Mouse (Mus musculus): ENCODE results near the gene Upk2. TPM values are rescaled to one million over a fixed set of nuclear protein-coding genes. Genes with fewer than 3 reads are reported as not detected.
A peak's percentile ranks its signal among the peaks of the same experiment; 100 is the strongest.

Gene Upk2
- total and polyA plus RNA-seq, 2 experiments = not detected

- peak overlapping the region; percentile 64 for H3K4me3 ChIP-seq (ENCODE audit: insufficient read depth, low read depth, low read length)
- H3K27me3 ChIP-seq (ENCODE audit: control insufficient read depth, insufficient read depth, low read length) = no peaks in the 10 kb centered on the region
- WGBS = 9% methylated on average over 17 of the region's 17 CpGs
- no peak for DNase-seq (ENCODE audit: extremely low read depth, low read depth, low spot score)
- no peaks in the 10 kb centered on the region for H3K36me3 ChIP-seq (ENCODE audit: control insufficient read depth, insufficient read depth, low read length)
- TF ChIP-seq CTCF (IDR thresholded peaks at IDR 0.05; ENCODE audit: low read depth, low read length) = no peak
- TF ChIP-seq POLR2A (IDR thresholded peaks at IDR 0.05; ENCODE audit: extremely low read depth, insufficient read depth, low read length) = no peak
- peak overlapping the region; percentile 93 for H3K27ac ChIP-seq (replicated peaks; ENCODE audit: insufficient read depth, low read depth, low read length)
- H3K79me2 ChIP-seq (ENCODE audit: control insufficient read depth, insufficient read depth, low read length) = peaks cover 38% of the 10 kb centered on the region
- H3K4me1 ChIP-seq (ENCODE audit: control insufficient read depth, insufficient read depth, low read length) = peaks cover 43% of the 10 kb centered on the region
- H3K9ac ChIP-seq (ENCODE audit: low read depth, low read length) = peak overlapping the region; percentile 37
These were observed 34.9 kb upstream of the Upk2 start for GRCm38 (mm10) chr9:44489651-44490085.

- WGBS = 4% methylated on average over 5 of the region's 5 CpGs
- peaks cover 41% of the 10 kb centered on the region for H3K4me1 ChIP-seq (ENCODE audit: control insufficient read depth, insufficient read depth, low read length)
- peak; percentile 96 for DNase-seq (ENCODE audit: extremely low read depth, low read depth, low spot score)
- H3K4me3 ChIP-seq (ENCODE audit: insufficient read depth, low read depth, low read length) = peak overlapping the region; percentile 64
- no peak for TF ChIP-seq POLR2A (IDR thresholded peaks at IDR 0.05; ENCODE audit: extremely low read depth, insufficient read depth, low read length)
- no peak for TF ChIP-seq CTCF (IDR thresholded peaks at IDR 0.05; ENCODE audit: low read depth, low read length)
- H3K79me2 ChIP-seq (ENCODE audit: control insufficient read depth, insufficient read depth, low read length) = peaks cover 31% of the 10 kb centered on the region; the same call in 1 of the 2 replicates
- peak overlapping the region; percentile 93 for H3K27ac ChIP-seq (replicated peaks; ENCODE audit: insufficient read depth, low read depth, low read length)
- H3K9ac ChIP-seq (ENCODE audit: low read depth, low read length) = peak overlapping the region; percentile 84
- H3K36me3 ChIP-seq (ENCODE audit: control insufficient read depth, insufficient read depth, low read length) = no peaks in the 10 kb centered on the region
- H3K27me3 ChIP-seq (ENCODE audit: control insufficient read depth, insufficient read depth, low read length) = no peaks in the 10 kb centered on the region
These were observed 34.1 kb upstream of the Upk2 start for GRCm38 (mm10) chr9:44488855-44489381.

- peaks cover 36% of the 10 kb centered on the region for H3K4me1 ChIP-seq (ENCODE audit: control insufficient read depth, insufficient read depth, low read length)
These were observed 33.6 kb upstream of the Upk2 start for GRCm38 (mm10) chr9:44488416-44488815.

GRCm38 (mm10) chr9:44487441-44487840, 32.7 kb upstream of the Upk2 start:
- 4% methylated on average over 7 of the region's 7 CpGs for WGBS
- peak overlapping the region; percentile 93 for H3K27ac ChIP-seq (replicated peaks; ENCODE audit: insufficient read depth, low read depth, low read length)
- no peaks in the 10 kb centered on the region for H3K36me3 ChIP-seq (ENCODE audit: control insufficient read depth, insufficient read depth, low read length)
- peaks cover 35% of the 10 kb centered on the region for H3K4me1 ChIP-seq (ENCODE audit: control insufficient read depth, insufficient read depth, low read length)
- H3K9ac ChIP-seq (ENCODE audit: low read depth, low read length) = peak overlapping the region; percentile 67
- peak overlapping the region; percentile 48 for H3K4me3 ChIP-seq (ENCODE audit: insufficient read depth, low read depth, low read length)
- H3K27me3 ChIP-seq (ENCODE audit: control insufficient read depth, insufficient read depth, low read length) = no peaks in the 10 kb centered on the region
- no peak for TF ChIP-seq CTCF (IDR thresholded peaks at IDR 0.05; ENCODE audit: low read depth, low read length)
- TF ChIP-seq POLR2A (IDR thresholded peaks at IDR 0.05; ENCODE audit: extremely low read depth, insufficient read depth, low read length) = 0 out of 2 replicates have a peak, but pooled peaks have one; percentile 17
- DNase-seq (ENCODE audit: extremely low read depth, low read depth, low spot score) = peak; percentile 99
- peaks cover 27% of the 10 kb centered on the region; the same call in 1 of the 2 replicates for H3K79me2 ChIP-seq (ENCODE audit: control insufficient read depth, insufficient read depth, low read length)

More at GRCm38 (mm10) chr9:44488416-44488815, 33.6 kb upstream of the Upk2 start:
- no peak for TF ChIP-seq CTCF (IDR thresholded peaks at IDR 0.05; ENCODE audit: low read depth, low read length)
- TF ChIP-seq POLR2A (IDR thresholded peaks at IDR 0.05; ENCODE audit: extremely low read depth, insufficient read depth, low read length) = no peak
- Histone ChIP-seq H3K36me3 (ENCODE audit: control insufficient read depth, insufficient read depth, low read length) (no peaks in the 10 kb centered on the region), H3K27me3 (ENCODE audit: control insufficient read depth, insufficient read depth, low read length) (no peaks in the 10 kb centered on the region), H3K27ac (replicated peaks; ENCODE audit: insufficient read depth, low read depth, low read length) (peak overlapping the region; percentile 93), H3K79me2 (ENCODE audit: control insufficient read depth, insufficient read depth, low read length) (peaks cover 29% of the 10 kb centered on the region; the same call in 1 of the 2 replicates), H3K9ac (ENCODE audit: low read depth, low read length) (peak overlapping the region; percentile 67), H3K4me3 (ENCODE audit: insufficient read depth, low read depth, low read length) (peak overlapping the region; percentile 21)
- DNase-seq (ENCODE audit: extremely low read depth, low read depth, low spot score) = peak; percentile 91
- WGBS = 10% methylated on average over 8 of the region's 8 CpGs

- Histone ChIP-seq H3K36me3 (ENCODE audit: control insufficient read depth, insufficient read depth, low read length) (no peaks in the 10 kb centered on the region), H3K4me1 (ENCODE audit: control insufficient read depth, insufficient read depth, low read length) (peaks cover 35% of the 10 kb centered on the region), H3K4me3 (ENCODE audit: insufficient read depth, low read depth, low read length) (peak overlapping the region; percentile 48), H3K27me3 (ENCODE audit: control insufficient read depth, insufficient read depth, low read length) (no peaks in the 10 kb centered on the region), H3K9ac (ENCODE audit: low read depth, low read length) (peak overlapping the region; percentile 67), H3K79me2 (ENCODE audit: control insufficient read depth, insufficient read depth, low read length) (peaks cover 22% of the 10 kb centered on the region; the same call in 1 of the 2 replicates), H3K27ac (replicated peaks; ENCODE audit: insufficient read depth, low read depth, low read length) (peak overlapping the region; percentile 93)
- DNase-seq (ENCODE audit: extremely low read depth, low read depth, low spot score) = peak; percentile 77
- TF ChIP-seq POLR2A (IDR thresholded peaks at IDR 0.05; ENCODE audit: extremely low read depth, insufficient read depth, low read length) (no peak), CTCF (IDR thresholded peaks at IDR 0.05; ENCODE audit: low read depth, low read length) (no peak)
- WGBS = 6% methylated on average over 15 of the region's 15 CpGs
These were observed 32.1 kb upstream of the Upk2 start for GRCm38 (mm10) chr9:44486741-44487421.

All from liver, adult 2 months (tissue).